ENCODE assay signal across 32 mouse cellular contexts in the genomic region with DNA sequence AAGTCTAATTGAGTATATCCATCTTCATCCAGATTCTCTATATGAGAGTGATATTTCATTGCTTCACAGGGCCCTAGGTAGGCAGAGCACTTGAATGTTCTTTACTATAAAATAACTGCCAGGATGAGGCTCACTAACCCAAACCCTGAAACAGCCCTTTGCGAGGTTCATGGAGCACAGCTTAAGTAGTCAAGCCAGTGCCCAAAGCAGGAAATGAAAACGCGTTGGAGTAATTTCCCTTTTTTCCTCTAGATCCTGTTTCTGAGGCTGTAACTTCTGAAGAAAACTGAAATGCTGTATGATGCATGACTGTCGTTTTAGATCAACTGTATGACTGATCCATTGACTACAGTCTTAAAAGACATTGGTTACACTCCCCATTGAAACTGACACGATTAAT. TPM values are rescaled to one million over a fixed set of nuclear protein-coding genes. Genes with fewer than 3 reads are reported as not detected.
DNase-seq lines count a peak whose midpoint lies in the region; ATAC-seq lines count a peak whose summit lies in the region.
"Had no signal": no experiment of that assay in that cellular context is flagged by ENCODE, and none has a peak within 500 bp of the region (broad histone marks: within the 10 kb centered on the region; RNA-seq: fewer than 3 reads in every experiment).

No protein-coding gene starts in this region.

- peak; percentile 50 for ATAC-seq in common myeloid progenitor, adult 5-6 weeks (replicated peaks; ENCODE audit: low read depth, poor library complexity, severe bottlenecking)
- ATAC-seq: activated CD4-positive, CD25-positive, alpha-beta regulatory T cell, adult 4 months; forebrain, embryonic 16.5 days; inflammation-experienced regulatory T-cells, adult 6 months; lung, postnatal 0 days; midbrain, embryonic 13.5 days had no signal

- peak; percentile 37 for DNase-seq in lung, postnatal 36 days
- DNase-seq in lung, postnatal 14 days, result no peak
- peak; percentile 38 to 56 for DNase-seq in monocyte, adult 2 months (ENCODE audit: low read depth in 1 of 2, low spot score in 2 of 2)
- no peak for DNase-seq in spleen, postnatal 14 days (ENCODE audit: low spot score in 2 of 2)
- DNase-seq in kidney, postnatal 14 days, result no peak
- DNase-seq in adrenal gland, postnatal 4 days (ENCODE audit: low spot score in 2 of 2), result no peak
- DNase-seq: adrenal gland, adult 2 months; adrenal gland, postnatal 36 days; cerebellum, adult 11-12 months; cerebellum, postnatal 10 days; kidney, adult 11 months; kidney, postnatal 4 days; liver; lung, adult 18-20 months; right cerebral cortex, adult 18-20 months had no signal

RNA-seq across cellular contexts. Expression of a gene that starts 20.8 kb away (rescaled TPM):
- total RNA-seq in common myeloid progenitor, adult 5-6 weeks (2017), result 0.14 TPM in 1 of 2 replicates, not detected in the other
- 10 to 100 TPM in 1 of 2 experiments, 1 to 10 TPM in 1; 9.2 to 11.1 TPM for total RNA-seq in adrenal gland, postnatal 4 days (2021)
- total RNA-seq: CH12.LX; ES-E14; megakaryocyte-erythroid progenitor cell, adult 5-6 weeks had no signal

RNA-seq across cellular contexts. Expression of a gene that starts 34.3 kb away (rescaled TPM):
- total RNA-seq in common myeloid progenitor, adult 5-6 weeks (2017), result 0.82 and 1.1 TPM in 2 replicates
- under 1 TPM; 0.36 to 0.65 TPM for total RNA-seq in adrenal gland, postnatal 4 days (2021)
- total RNA-seq: CH12.LX; gastrocnemius, postnatal 4 days; layer of hippocampus, postnatal 10 days; left cerebral cortex, adult 18-20 months; left cerebral cortex, postnatal 14 days had no signal

RNA-seq across cellular contexts. Expression of a gene that starts 39.7 kb away (rescaled TPM):
- total RNA-seq in common myeloid progenitor, adult 5-6 weeks (2017), result 0.18 TPM in 1 of 2 replicates, not detected in the other
- total RNA-seq in adrenal gland, postnatal 4 days (2021), result 10 to 100 TPM in 1 of 2 experiments, under 1 TPM in 1; 0.96 to 31.1 TPM
- total RNA-seq: adrenal gland, adult 2 months; adrenal gland, postnatal 36 days; CH12.LX; ES-E14; gastrocnemius, adult 8-10 months; gastrocnemius, postnatal 4 days; heart, adult 8-10 months; heart, postnatal 10 days; hematopoietic stem cell, adult 5-6 weeks; layer of hippocampus, postnatal 10 days; left cerebral cortex, adult 18-20 months; left cerebral cortex, postnatal 14 days; megakaryocyte-erythroid progenitor cell, adult 5-6 weeks had no signal

Comparison
In these comparisons a context has a peak if more than half of its experiments do, and no peak if none do; other contexts are left out.
1. DNase-seq: peak in lung, postnatal 36 days (single experiment) and monocyte, adult 2 months (2 of 2); none in lung, postnatal 14 days (single experiment), spleen, postnatal 14 days (0 of 2), kidney, postnatal 14 days (single experiment) and adrenal gland, postnatal 4 days (0 of 2).